Mouse (Mus musculus) thymus, adult 2 months (tissue): ENCODE data around the gene Fto. TPM values are rescaled to one million over a fixed set of nuclear protein-coding genes. Genes with fewer than 3 reads are reported as not detected.

Source experiments
- DNase-seq: peaks from one replicate; pipeline ENCODE4 v3.0.0; 2021
- H3K27ac ChIP-seq: fragments of 200-500 bp; 2 replicates; pipeline ENCODE4 v1.5.1; 2012; ENCODE audit warnings: low read length, control low read depth; ENCODE audit not compliant: control insufficient read depth, insufficient read depth
- H3K27me3 ChIP-seq: fragments of 200-500 bp; 2 replicates; pipeline ENCODE4 v1.6.1; 2012; ENCODE audit warnings: mild to moderate bottlenecking, low read length, moderate library complexity, mixed read lengths; ENCODE audit not compliant: control insufficient read depth, insufficient read depth
- H3K36me3 ChIP-seq: fragments of 200-500 bp; 2 replicates; pipeline ENCODE4 v1.6.1; 2012; ENCODE audit warnings: mild to moderate bottlenecking, low read length, moderate library complexity; ENCODE audit not compliant: control insufficient read depth, insufficient read depth
- H3K4me1 ChIP-seq: fragments of 200-500 bp; replicated peaks from 2 replicates; pipeline ENCODE4 v1.6.1; 2012; ENCODE audit warnings: low read length; ENCODE audit not compliant: control insufficient read depth, insufficient read depth
- H3K4me3 ChIP-seq: fragments of 200-500 bp; 2 replicates; pipeline ENCODE4 v1.5.1; 2012; ENCODE audit warnings: mild to moderate bottlenecking, low read length, control low read depth, moderate library complexity; ENCODE audit not compliant: control insufficient read depth, insufficient read depth
- CTCF ChIP-seq: fragments of 200-500 bp; IDR thresholded peaks from 2 replicates; pipeline ENCODE4 v1.5.1; 2012; ENCODE audit warnings: mild to moderate bottlenecking, control low read depth, low read length, moderate library complexity, borderline replicate concordance; ENCODE audit not compliant: control insufficient read depth, poor library complexity, insufficient read depth; ENCODE audit errors: extremely low read depth
- POLR2A ChIP-seq: fragments of 200-500 bp; IDR thresholded peaks from 2 replicates; pipeline ENCODE4 v1.6.1; 2012; ENCODE audit warnings: mild to moderate bottlenecking, low read length, control low read depth, moderate library complexity; ENCODE audit not compliant: control insufficient read depth, poor library complexity, insufficient read depth; ENCODE audit errors: extremely low read depth
- WGBS: fragments of 180-500 bp; shearing (Covaris S2); methylation state at CpG from one replicate; pipeline ENCODE4 v1.1.7; 2018; 5-methylcytosine and 5-hydroxymethylcytosine counted together
- polyA plus RNA-seq: library from polyadenylated mRNA; depleted of rRNA; stranded (reverse); fragments of >200 nt; gene quantifications from 2 replicates; pipeline ENCODE4 v1.2.3, GENCODE M21; 2012

Fto gene
- polyA plus RNA-seq, 1 experiment = 29.9 TPM

GRCm38 (mm10) chr8:91575576-91575975 is 262.3 kb downstream of the Fto start:
- no peak for DNase-seq
- WGBS = 97% methylated on average over 3 of the region's 3 CpGs
- H3K4me1 ChIP-seq = no peaks in the 10 kb centered on the region
- no peaks in the 10 kb centered on the region for H3K27me3 ChIP-seq
- H3K4me3 ChIP-seq = no peak overlapping the region
- no peak overlapping the region for H3K27ac ChIP-seq
- no peaks in the 10 kb centered on the region for H3K36me3 ChIP-seq
- no peak for TF ChIP-seq CTCF
- TF ChIP-seq POLR2A = no peak

GRCm38 (mm10) chr8:91576086-91576917 is 263.0 kb downstream of the Fto start:
- Histone ChIP-seq H3K27me3 (no peaks in the 10 kb centered on the region), H3K27ac (no peak overlapping the region), H3K4me1 (no peaks in the 10 kb centered on the region), H3K36me3 (no peaks in the 10 kb centered on the region), H3K4me3 (no peak overlapping the region)
- TF ChIP-seq POLR2A = no peak
- 94% methylated on average over 17 of the region's 17 CpGs for WGBS
- DNase-seq = no peak

- H3K27ac ChIP-seq = no peak overlapping the region
- DNase-seq = no peak
- no peaks in the 10 kb centered on the region for H3K27me3 ChIP-seq
- H3K4me3 ChIP-seq = no peak overlapping the region
- TF ChIP-seq POLR2A = no peak
- no peak for TF ChIP-seq CTCF
- 93% methylated on average over 6 of the region's 6 CpGs for WGBS
- H3K4me1 ChIP-seq = no peaks in the 10 kb centered on the region
- H3K36me3 ChIP-seq = no peaks in the 10 kb centered on the region
These were observed 263.6 kb downstream of the Fto start for GRCm38 (mm10) chr8:91576918-91577241.

GRCm38 (mm10) chr8:91577605-91578004 is 264.3 kb downstream of the Fto start:
- H3K36me3 ChIP-seq = no peaks in the 10 kb centered on the region
- no peak for TF ChIP-seq CTCF
- no peak for TF ChIP-seq POLR2A
- no peak overlapping the region for H3K27ac ChIP-seq
- H3K4me1 ChIP-seq = no peaks in the 10 kb centered on the region
- H3K4me3 ChIP-seq = no peak overlapping the region
- WGBS = 90% methylated on average over 3 of the region's 3 CpGs
- H3K27me3 ChIP-seq = no peaks in the 10 kb centered on the region
- DNase-seq = no peak

GRCm38 (mm10) chr8:91584620-91585415 is 271.5 kb downstream of the Fto start:
- Histone ChIP-seq H3K4me1 (no peaks in the 10 kb centered on the region), H3K36me3 (no peaks in the 10 kb centered on the region), H3K27me3 (no peaks in the 10 kb centered on the region), H3K27ac (no peak overlapping the region), H3K4me3 (no peak overlapping the region)
- WGBS = 96% methylated on average over 11 of the region's 11 CpGs
- TF ChIP-seq CTCF (no peak), POLR2A (no peak)
- no peak for DNase-seq

- H3K4me1 ChIP-seq = no peaks in the 10 kb centered on the region
- TF ChIP-seq POLR2A = no peak
- TF ChIP-seq CTCF = no peak
- H3K27ac ChIP-seq = no peak overlapping the region
- DNase-seq = no peak
- H3K36me3 ChIP-seq = no peaks in the 10 kb centered on the region
- 93% methylated on average over 10 of the region's 10 CpGs for WGBS
- H3K4me3 ChIP-seq = no peak overlapping the region
- no peaks in the 10 kb centered on the region for H3K27me3 ChIP-seq
These were observed 279.2 kb downstream of the Fto start for GRCm38 (mm10) chr8:91592436-91593105.
